14 mouse cellular contexts compared by ENCODE assay signal in genomic region chr4:85371036-85371435, GRCm38 (mm10).
DNase-seq lines count a peak whose midpoint lies in the region; ATAC-seq lines count a peak whose summit lies in the region.
"Had no signal": no experiment of that assay in that cellular context is flagged by ENCODE, and none has a peak within 500 bp of the region (broad histone marks: within the 10 kb centered on the region; RNA-seq: fewer than 3 reads in every experiment).

No protein-coding gene starts in this region.

- WGBS in hindbrain, embryonic 13.5 days = 51% methylated on average over 6 of the region's 6 CpGs
- 70% methylated on average over 6 of the region's 6 CpGs for WGBS in hindbrain, embryonic 11.5 days
- 44% methylated on average over 6 of the region's 6 CpGs for WGBS in midbrain, embryonic 15.5 days

- no peaks in the 10 kb centered on the region for H3K36me3 ChIP-seq in hindbrain, embryonic 13.5 days
- no peaks in the 10 kb centered on the region for H3K36me3 ChIP-seq in hindbrain, embryonic 11.5 days (ENCODE audit: control insufficient read depth, insufficient read depth, low read length)
- H3K36me3 ChIP-seq in midbrain, embryonic 15.5 days (replicated peaks) = no peaks in the 10 kb centered on the region

- DNase-seq in hindbrain, embryonic 11.5 days (ENCODE audit: low spot score) = no peak
- peak; percentile 30 for DNase-seq in Muller cell, postnatal 12 days (ENCODE audit: inconsistent ontology term)
- peak; percentile 42 to 58 for DNase-seq in cerebellum, postnatal 14 days
- no peak for DNase-seq in adipocyte (ENCODE audit: low spot score)
- DNase-seq in yolk sac, embryonic 10.5 days (ENCODE audit: low spot score) = no peak
- DNase-seq: adrenal gland, adult 2 months; layer of hippocampus, postnatal 36 days; lung, embryonic 14.5 days; retina, postnatal 1 day had no signal

- no peak overlapping the region for H3K4me2 ChIP-seq in hindbrain, embryonic 13.5 days
- H3K4me2 ChIP-seq in hindbrain, embryonic 11.5 days (replicated peaks; ENCODE audit: low read depth, low read length) = no peak overlapping the region
- no peak overlapping the region for H3K4me2 ChIP-seq in midbrain, embryonic 15.5 days
- H3K4me2 ChIP-seq: forebrain, embryonic 13.5 days; heart, embryonic 11.5 days; lung, embryonic 14.5 days had no signal

- H3K27ac ChIP-seq in hindbrain, embryonic 13.5 days = peak overlapping the region; percentile 42; the same call in 1 of the 2 replicates
- no peak overlapping the region for H3K27ac ChIP-seq in hindbrain, embryonic 11.5 days (ENCODE audit: low read depth, low read length)
- H3K27ac ChIP-seq in midbrain, embryonic 15.5 days = 0 out of 2 replicates have a peak overlapping the region, but pooled peaks have one; percentile 6
- H3K27ac ChIP-seq: forebrain, embryonic 13.5 days had no signal

- H3K9ac ChIP-seq in hindbrain, embryonic 13.5 days = no peak overlapping the region
- H3K9ac ChIP-seq in hindbrain, embryonic 11.5 days (ENCODE audit: low read depth, low read length) = no peak overlapping the region
- H3K9ac ChIP-seq in midbrain, embryonic 15.5 days = no peak overlapping the region
- H3K9ac ChIP-seq: forebrain, embryonic 13.5 days; lung, embryonic 14.5 days had no signal

- H3K4me1 ChIP-seq in hindbrain, embryonic 13.5 days (replicated peaks) = peaks cover 7% of the 10 kb centered on the region; the same call in 1 of the 2 replicates
- no peaks in the 10 kb centered on the region for H3K4me1 ChIP-seq in hindbrain, embryonic 11.5 days (replicated peaks; ENCODE audit: control insufficient read depth, insufficient read depth, low read length)
- H3K4me1 ChIP-seq in midbrain, embryonic 15.5 days = no peaks in the 10 kb centered on the region; the same call in 1 of the 2 replicates
- H3K4me1 ChIP-seq: forebrain, embryonic 13.5 days had no signal

- no peaks in the 10 kb centered on the region for H3K9me3 ChIP-seq in hindbrain, embryonic 13.5 days
- no peaks in the 10 kb centered on the region for H3K9me3 ChIP-seq in hindbrain, embryonic 11.5 days (ENCODE audit: control insufficient read depth, low read length)
- no peaks in the 10 kb centered on the region for H3K9me3 ChIP-seq in midbrain, embryonic 15.5 days
- H3K9me3 ChIP-seq: forebrain, embryonic 13.5 days had no signal

- no peak for ATAC-seq in hindbrain, embryonic 13.5 days (ENCODE audit: low FRiP score)
- ATAC-seq in hindbrain, embryonic 11.5 days (ENCODE audit: low FRiP score) = no peak
- peak; percentile 80 for ATAC-seq in midbrain, embryonic 15.5 days (replicated peaks)
- ATAC-seq: forebrain, embryonic 13.5 days; intestine, embryonic 16.5 days had no signal

- H3K27me3 ChIP-seq in hindbrain, embryonic 13.5 days = no peaks in the 10 kb centered on the region
- H3K27me3 ChIP-seq in hindbrain, embryonic 11.5 days (ENCODE audit: control insufficient read depth, insufficient read depth, low read length) = no peaks in the 10 kb centered on the region
- no peaks in the 10 kb centered on the region for H3K27me3 ChIP-seq in midbrain, embryonic 15.5 days (replicated peaks)
- H3K27me3 ChIP-seq: forebrain, embryonic 13.5 days had no signal

- H3K4me3 ChIP-seq in hindbrain, embryonic 13.5 days = no peak overlapping the region
- H3K4me3 ChIP-seq in hindbrain, embryonic 11.5 days (ENCODE audit: low read depth, low read length) = no peak overlapping the region
- no peak overlapping the region for H3K4me3 ChIP-seq in midbrain, embryonic 15.5 days
- H3K4me3 ChIP-seq: forebrain, embryonic 13.5 days had no signal

Comparison
In these comparisons a context has a peak if more than half of its experiments do, and no peak if none do; other contexts are left out.
1. DNase-seq: peak in Muller cell, postnatal 12 days (single experiment) and cerebellum, postnatal 14 days (2 of 2); none in hindbrain, embryonic 11.5 days (single experiment), adipocyte (single experiment) and yolk sac, embryonic 10.5 days (single experiment).